Comparison of ENCODE assay signal across 21 mouse cellular contexts in the genomic region with DNA sequence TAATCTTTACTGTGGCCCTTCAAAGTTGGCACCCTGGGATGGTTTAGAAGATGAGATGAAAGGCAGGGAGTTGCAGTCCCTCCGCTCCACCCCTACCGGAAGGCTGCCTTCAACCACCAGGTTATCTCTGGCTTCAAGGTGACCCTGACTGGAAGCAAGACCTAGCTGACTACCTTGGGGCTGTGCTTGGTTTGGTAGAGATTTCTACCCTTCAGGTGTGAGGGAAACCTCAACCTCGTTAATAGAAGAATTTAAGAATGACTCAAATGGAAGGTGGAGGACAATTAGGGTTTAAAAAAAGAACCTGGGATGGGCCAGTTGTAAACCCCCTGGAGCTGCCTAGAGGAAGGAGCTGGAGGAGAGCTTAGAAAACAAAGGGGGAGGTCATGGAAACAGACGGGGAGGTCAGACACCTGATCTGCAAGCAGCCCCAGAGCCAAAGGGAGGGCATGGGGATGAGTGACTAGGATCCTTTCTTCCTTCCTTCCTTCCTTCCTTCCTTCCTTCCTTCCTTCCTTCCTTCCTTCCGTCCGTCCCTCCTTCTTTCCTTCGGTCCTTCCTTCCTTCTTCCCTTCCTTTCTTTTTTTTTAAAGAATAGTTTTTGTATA.
A peak's percentile ranks its signal among the peaks of the same experiment; 100 is the strongest.
DNase-seq lines count a peak whose midpoint lies in the region; TF ChIP-seq lines count a peak whose summit lies in the region.
"Had no signal": no experiment of that assay in that cellular context is flagged by ENCODE, and none has a peak within 500 bp of the region (broad histone marks: within the 10 kb centered on the region; RNA-seq: fewer than 3 reads in every experiment).

No protein-coding gene starts in this region.

- no peaks in the 10 kb centered on the region for H3K27me3 ChIP-seq in ES-Bruce4 (ENCODE audit: control insufficient read depth, insufficient read depth, low read length, poor library complexity, severe bottlenecking)
- H3K27me3 ChIP-seq: embryonic facial prominence, embryonic 13.5 days; embryonic facial prominence, embryonic 15.5 days; forebrain, embryonic 12.5 days had no signal

- no peak for TF ChIP-seq CTCF in ES-Bruce4 (IDR thresholded peaks at IDR 0.05; ENCODE audit: low read depth, low read length)

- peak overlapping the region; percentile 98 for H3K27ac ChIP-seq in ES-Bruce4 (ENCODE audit: insufficient read depth, low read length)
- H3K27ac ChIP-seq in ES-E14 (ENCODE audit: insufficient read depth, low read depth, low read length, poor library complexity, severe bottlenecking): peak overlapping the region; percentile 100
- H3K27ac ChIP-seq: embryonic facial prominence, embryonic 13.5 days; embryonic facial prominence, embryonic 15.5 days; forebrain, embryonic 10.5 days; forebrain, embryonic 12.5 days had no signal

- no peak for TF ChIP-seq POLR2A in ES-Bruce4 (IDR thresholded peaks at IDR 0.05; ENCODE audit: insufficient read depth, low read length)

- H3K4me3 ChIP-seq in ES-Bruce4 (ENCODE audit: low read depth, low read length): no peak overlapping the region
- no peak overlapping the region for H3K4me3 ChIP-seq in ES-E14 (ENCODE audit: insufficient read depth in 1 of 2, low read depth in 1 of 2, low read length in 2 of 2, poor library complexity in 1 of 2, severe bottlenecking in 1 of 2)
- H3K4me3 ChIP-seq: embryonic facial prominence, embryonic 13.5 days; embryonic facial prominence, embryonic 15.5 days; erythroblast, embryonic 14.5 days; forebrain, embryonic 10.5 days; forebrain, embryonic 12.5 days had no signal

- peaks cover 1% of the 10 kb centered on the region for H3K4me1 ChIP-seq in ES-Bruce4 (ENCODE audit: control insufficient read depth, insufficient read depth, low read length)
- peaks cover 11 to 21% of the 10 kb centered on the region in 2 experiments for H3K4me1 ChIP-seq in ES-E14 (ENCODE audit: control insufficient read depth in 2 of 2, insufficient read depth in 2 of 2, low read length in 2 of 2, poor library complexity in 1 of 2)
- H3K4me1 ChIP-seq: embryonic facial prominence, embryonic 13.5 days; embryonic facial prominence, embryonic 15.5 days; forebrain, embryonic 12.5 days had no signal

- H3K9ac ChIP-seq in ES-Bruce4 (ENCODE audit: low read depth, poor library complexity, severe bottlenecking) (no peak overlapping the region), ES-E14 (ENCODE audit: insufficient read depth, low read depth, low read length, poor library complexity, severe bottlenecking) (no peak overlapping the region)
- H3K9ac ChIP-seq: embryonic facial prominence, embryonic 13.5 days; embryonic facial prominence, embryonic 15.5 days; forebrain, embryonic 12.5 days had no signal

- in situ Hi-C loops in ES-E14 (cut with MboI; ENCODE audit: low sequenced_read_pairs in 2 of 2, unreplicated experiment in 2 of 2): loop anchor here in 1 of 2 experiments (25.0 kb wide), 1 partner anchor 99 kb away; a partner anchor contains a TSS

- peak; percentile 99 for TF ChIP-seq EP300 in ES-Bruce4 (IDR thresholded peaks at IDR 0.05; ENCODE audit: insufficient read depth, low read depth, low read length)

- DNase-seq in ES-E14 (ENCODE audit: low read depth, low spot score) (peak; percentile 88), ZHBTc4 (ENCODE audit: low read depth, low spot score) (peak; percentile 98)
- DNase-seq in layer of hippocampus, adult 8-10 months (ENCODE audit: low spot score in 2 of 2): no peak
- DNase-seq in urinary bladder, postnatal 36 days (ENCODE audit: low spot score in 2 of 2): no peak
- DNase-seq in heart, adult 18-20 months: no peak
- DNase-seq: adrenal gland, adult 2 months; adrenal gland, postnatal 10 days; adrenal gland, postnatal 25 days; cerebellum, adult 11 months; cerebellum, adult 18-20 months; cerebellum, adult 8-10 months; cerebellum, adult 9-11 months; cerebellum, postnatal 14 days; cerebellum, postnatal 36 days; embryo, embryonic 11 days had no signal

- no peaks in the 10 kb centered on the region for H3K36me3 ChIP-seq in ES-Bruce4 (ENCODE audit: control insufficient read depth, insufficient read depth, low read length, poor library complexity, severe bottlenecking)
- H3K36me3 ChIP-seq in ES-E14 (ENCODE audit: control insufficient read depth, insufficient read depth, low read length, poor library complexity, severe bottlenecking): no peaks in the 10 kb centered on the region
- H3K36me3 ChIP-seq: embryonic facial prominence, embryonic 13.5 days; embryonic facial prominence, embryonic 15.5 days; forebrain, embryonic 10.5 days; forebrain, embryonic 12.5 days had no signal

- H3K9me3 ChIP-seq in ES-Bruce4 (replicated peaks; ENCODE audit: control insufficient read depth, insufficient read depth, low read length, poor library complexity, severe bottlenecking) (no peaks in the 10 kb centered on the region), ES-E14 (ENCODE audit: control insufficient read depth, insufficient read depth, low read depth, low read length) (no peaks in the 10 kb centered on the region)
- H3K9me3 ChIP-seq: embryonic facial prominence, embryonic 13.5 days; embryonic facial prominence, embryonic 15.5 days had no signal

TF ChIP-seq in ES-E14, 5 proteins besides CTCF, POLR2A, EP300 and RAD21:
- TF ChIP-seq ZC3H11A (IDR thresholded peaks at IDR 0.05; ENCODE audit: borderline replicate concordance, low read depth, low read length) (no peak), CHD2 (IDR thresholded peaks at IDR 0.05; ENCODE audit: low read depth, low read length) (peak; percentile 37; the same call in 1 of the 2 replicates), ZNF384 (IDR thresholded peaks at IDR 0.05; ENCODE audit: low read depth, low read length) (peak; percentile 77), MAFK (IDR thresholded peaks at IDR 0.05; ENCODE audit: insufficient read depth, low read depth, low read length) (0 out of 2 replicates have a peak, but pooled peaks have one; percentile 9)

Comparison
In these comparisons a context has a peak if more than half of its experiments do, and no peak if none do; other contexts are left out.
1. DNase-seq: peak in ES-E14 (single experiment) and ZHBTc4 (single experiment); none in layer of hippocampus, adult 8-10 months (0 of 2), urinary bladder, postnatal 36 days (0 of 2) and heart, adult 18-20 months (0 of 2).